Mouse (Mus musculus) retina, postnatal 1 day (tissue): ENCODE results near the gene Acot2.
A peak's percentile ranks its signal among the peaks of the same experiment; 100 is the strongest.

Experiments used
- DNase-seq: peaks from one replicate; pipeline ENCODE4 v3.0.0-alpha.2; 2012

Gene Acot2

DNA sequence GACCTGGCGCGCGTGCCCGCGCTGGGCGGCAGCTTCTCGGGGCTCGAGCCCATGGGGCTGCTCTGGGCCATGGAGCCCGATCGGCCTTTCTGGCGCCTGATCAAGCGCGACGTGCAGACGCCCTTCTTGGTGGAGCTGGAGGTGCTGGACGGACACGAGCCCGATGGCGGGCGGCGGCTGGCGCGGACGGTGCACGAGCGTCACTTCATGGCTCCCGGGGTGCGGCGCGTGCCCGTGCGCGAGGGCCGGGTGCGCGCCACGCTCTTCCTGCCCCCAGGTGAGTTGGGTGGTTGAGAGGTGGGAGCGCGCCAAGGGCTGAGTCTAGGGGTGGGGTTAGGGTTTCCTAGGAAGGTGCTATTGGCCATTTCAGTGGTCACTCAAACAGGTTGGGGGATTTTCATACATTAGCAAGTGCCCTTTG lies 51.0 kb downstream of the Acot2 start, which contains the start of gene Gm49366:
TSS of gene Gm49366 (plus strand) at position 245 of the 421 bp plus-strand sequence.
- peak; percentile 59 for DNase-seq

DNA sequence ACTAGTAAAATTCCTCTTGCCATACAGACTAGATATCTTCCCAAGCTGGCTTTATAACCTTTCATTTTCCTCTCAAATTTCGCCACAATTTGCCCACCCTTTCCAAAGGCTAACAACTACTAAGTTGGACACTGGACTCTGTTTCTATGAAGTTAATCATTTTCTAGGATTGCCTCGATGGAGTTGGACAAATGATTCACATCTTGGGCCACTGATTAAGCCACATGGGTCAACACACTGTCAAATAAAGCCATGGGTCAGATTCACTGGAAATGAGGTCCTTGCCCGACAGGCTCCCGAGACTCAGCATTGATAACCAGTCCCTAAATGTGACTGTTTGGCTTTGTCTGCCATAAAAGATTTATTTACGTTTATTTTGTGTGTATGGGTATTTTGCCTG lies 54.6 kb downstream of the Acot2 start:
- DNase-seq: no peak
